Mouse (Mus musculus): ENCODE data around the gene Fam149a. TPM values are rescaled to one million over a fixed set of nuclear protein-coding genes. Genes with fewer than 3 reads are reported as not detected.
"Not testable (repeated sequence)": the region's sequence is repeated elsewhere in the genome, so short reads cannot be mapped to it uniquely, and the experiment has no call there.

Fam149a gene
- polyA plus RNA-seq, 1 experiment from 2014 or later: 10.4 TPM

DNA sequence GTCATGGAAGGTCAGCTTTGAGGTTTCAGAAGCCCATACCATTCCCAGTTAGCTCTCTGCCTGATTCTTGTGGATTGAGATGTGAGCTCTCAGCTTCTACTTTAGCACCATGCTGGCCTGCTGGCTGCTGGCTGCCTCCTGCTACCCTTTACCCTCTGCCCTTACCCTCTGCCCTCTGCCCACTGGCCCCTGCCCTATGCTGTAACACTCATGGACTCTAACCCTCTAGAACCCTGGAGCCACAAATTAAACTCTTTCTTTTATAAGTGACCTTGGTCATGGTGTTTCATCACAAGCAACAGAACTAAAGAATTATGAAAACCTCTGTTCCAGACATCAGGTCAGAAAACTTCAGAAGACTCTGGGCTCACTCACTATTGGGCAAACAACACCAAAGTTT lies 55.0 kb downstream of the Fam149a start:
- not testable (repeated sequence) for ATAC-seq (ENCODE audit: low FRiP score); H3K4me3 ChIP-seq; H3K36me3 ChIP-seq; H3K27ac ChIP-seq; H3K9ac ChIP-seq; H3K9me3 ChIP-seq (replicated peaks); H3K27me3 ChIP-seq; H3K4me1 ChIP-seq; H3K4me2 ChIP-seq (replicated peaks)

DNA sequence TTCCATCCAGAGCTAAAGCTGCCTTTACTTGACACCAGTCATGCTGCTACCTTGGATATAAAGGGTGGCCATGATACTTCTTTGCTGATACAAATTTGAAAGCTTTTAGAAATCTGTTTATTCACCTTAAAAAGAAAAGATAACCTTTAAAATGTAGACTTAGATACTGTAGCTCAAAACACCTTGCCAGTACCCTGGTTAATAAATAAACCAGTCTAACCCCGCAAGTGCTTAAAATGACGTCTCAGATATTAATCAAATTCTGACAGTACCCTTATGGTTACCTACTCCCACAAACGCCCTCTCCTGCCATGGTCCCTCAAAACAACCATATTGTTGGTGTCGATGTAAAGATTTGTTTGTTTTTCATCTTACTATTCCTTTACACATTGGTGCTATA lies 57.9 kb downstream of the Fam149a start:
- no peak for ATAC-seq (ENCODE audit: low FRiP score)
- no peaks in the 10 kb centered on the region for H3K36me3 ChIP-seq
- no peak overlapping the region for H3K27ac ChIP-seq
- no peak overlapping the region for H3K4me3 ChIP-seq
- no peaks in the 10 kb centered on the region for H3K9me3 ChIP-seq (replicated peaks)
- H3K4me1 ChIP-seq: no peaks in the 10 kb centered on the region
- H3K4me2 ChIP-seq (replicated peaks): no peak overlapping the region
- WGBS: 85% methylated on average over 4 of the region's 4 CpGs
- no peak overlapping the region for H3K9ac ChIP-seq
- H3K27me3 ChIP-seq: no peaks in the 10 kb centered on the region

DNA sequence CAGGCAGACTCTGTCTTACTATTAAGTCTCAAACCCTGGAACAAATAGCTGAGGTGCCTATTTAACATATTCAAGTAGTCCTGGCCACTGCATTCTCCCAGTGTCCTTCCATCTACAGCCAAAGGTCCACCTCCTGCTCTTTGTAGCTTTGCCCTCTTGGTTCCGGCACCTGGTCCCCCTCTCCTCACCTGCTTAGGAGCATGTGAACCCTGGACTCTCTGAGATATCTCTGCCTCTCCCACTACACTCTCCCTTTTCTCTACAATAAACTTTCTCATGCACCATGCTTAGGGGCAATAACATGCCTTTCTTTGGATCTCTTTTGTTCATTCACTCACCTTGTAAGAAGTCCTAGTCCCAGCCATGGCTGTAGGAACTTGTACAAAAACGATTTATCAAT lies 60.7 kb downstream of the Fam149a start:
- no peaks in the 10 kb centered on the region for H3K27me3 ChIP-seq
- ATAC-seq (ENCODE audit: low FRiP score): no peak
- no peaks in the 10 kb centered on the region for H3K36me3 ChIP-seq
- no peak overlapping the region for H3K9ac ChIP-seq
- no peaks in the 10 kb centered on the region for H3K4me1 ChIP-seq
- no peak overlapping the region for H3K4me3 ChIP-seq
- no peaks in the 10 kb centered on the region for H3K9me3 ChIP-seq (replicated peaks)
- no peak overlapping the region for H3K4me2 ChIP-seq (replicated peaks)
- WGBS: 89% methylated on average over 2 of the region's 2 CpGs
- no peak overlapping the region for H3K27ac ChIP-seq

DNA sequence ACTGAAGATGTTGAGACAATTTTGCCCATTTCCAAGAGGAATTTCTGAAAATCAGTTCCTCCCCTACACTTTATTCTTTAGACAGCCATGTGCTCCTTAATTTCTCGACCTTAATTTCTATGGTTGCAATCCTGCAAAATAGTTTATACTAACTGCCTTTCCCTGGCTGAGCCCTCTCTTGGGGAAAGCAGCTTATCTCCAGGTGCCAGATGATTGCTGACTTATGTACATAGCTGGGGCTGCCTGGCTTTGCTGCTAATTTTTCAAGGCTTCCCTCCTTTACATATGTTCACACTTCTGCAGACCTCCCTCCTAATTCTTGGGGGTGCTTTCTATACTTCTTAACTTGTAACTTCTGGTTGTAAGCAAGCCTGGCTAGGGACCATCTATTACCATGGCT lies 61.2 kb downstream of the Fam149a start:
- no peaks in the 10 kb centered on the region for H3K4me1 ChIP-seq
- 80% methylated on average over 1 of the region's 1 CpGs for WGBS

DNA sequence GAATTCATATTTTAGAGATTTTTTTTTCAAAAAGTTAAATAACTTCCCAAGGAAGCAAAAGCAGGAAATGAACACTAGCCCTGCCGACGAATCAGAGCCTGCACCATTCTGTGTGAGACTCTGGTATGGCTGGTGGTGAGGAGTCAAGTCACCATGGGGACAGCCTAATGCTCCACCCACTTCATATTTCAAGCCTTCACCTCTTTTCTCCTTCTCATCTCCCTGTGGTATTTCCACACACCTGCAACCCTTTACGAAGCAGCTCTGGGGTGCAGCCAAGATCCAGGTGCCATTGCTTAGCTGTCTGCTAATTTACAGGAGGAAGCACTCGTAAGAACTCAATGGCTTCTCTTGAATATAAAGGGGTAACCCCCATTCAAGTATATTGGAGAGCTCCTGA lies 71.1 kb downstream of the Fam149a start:
- no peaks in the 10 kb centered on the region for H3K9me3 ChIP-seq (replicated peaks)
- H3K4me2 ChIP-seq (replicated peaks): no peak overlapping the region
- ATAC-seq (ENCODE audit: low FRiP score): no peak
- no peaks in the 10 kb centered on the region for H3K27me3 ChIP-seq
- no peak overlapping the region for H3K27ac ChIP-seq
- no peak overlapping the region for H3K4me3 ChIP-seq
- no peaks in the 10 kb centered on the region for H3K36me3 ChIP-seq
- H3K9ac ChIP-seq: no peak overlapping the region
- WGBS: 87% methylated on average over 4 of the region's 4 CpGs
- no peaks in the 10 kb centered on the region for H3K4me1 ChIP-seq

More for the DNA sequence above, 61.2 kb downstream of the Fam149a start:
- no peak overlapping the region for H3K9ac ChIP-seq
- no peak overlapping the region for H3K27ac ChIP-seq
- H3K4me2 ChIP-seq (replicated peaks): no peak overlapping the region
- ATAC-seq (ENCODE audit: low FRiP score): no peak
- H3K9me3 ChIP-seq (replicated peaks): no peaks in the 10 kb centered on the region
- H3K36me3 ChIP-seq: no peaks in the 10 kb centered on the region
- H3K27me3 ChIP-seq: no peaks in the 10 kb centered on the region
- no peak overlapping the region for H3K4me3 ChIP-seq

DNA sequence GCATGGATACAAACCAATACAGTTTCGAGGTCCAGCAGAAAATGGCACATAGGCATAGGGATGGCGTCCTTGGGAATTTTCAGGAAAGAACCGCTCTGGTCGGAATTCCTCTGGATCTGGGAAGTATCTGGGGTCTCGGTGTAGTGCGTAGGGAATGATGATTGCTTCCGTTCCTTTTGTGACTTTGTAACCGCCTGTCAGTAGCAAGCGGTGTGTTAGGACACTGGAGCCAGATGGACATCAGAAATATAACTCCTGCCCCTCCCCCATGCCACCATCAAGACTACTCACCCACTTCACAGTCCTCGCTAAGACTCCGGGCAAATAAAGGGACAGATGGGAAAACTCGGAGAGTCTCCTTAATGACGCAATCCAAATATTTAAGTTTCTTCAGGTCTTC lies 73.7 kb downstream of the Fam149a start, which contains the start of gene Gm45753:
TSS of gene Gm45753 (minus strand) at position 101 of the 400 bp plus-strand sequence.
- 94% methylated on average over 13 of the region's 13 CpGs for WGBS
- H3K4me1 ChIP-seq: no peaks in the 10 kb centered on the region
- H3K4me3 ChIP-seq: no peak within 1 kb of the TSS
- H3K9me3 ChIP-seq (replicated peaks): no peaks in the 10 kb centered on the region
- no peak within 1 kb of the TSS for H3K9ac ChIP-seq
- H3K27ac ChIP-seq: no peak within 1 kb of the TSS
- H3K36me3 ChIP-seq: no peaks in the 10 kb centered on the region
- H3K4me2 ChIP-seq (replicated peaks): no peak within 1 kb of the TSS
- H3K27me3 ChIP-seq: no peaks in the 10 kb centered on the region
- ATAC-seq (ENCODE audit: low FRiP score): no peak

DNA sequence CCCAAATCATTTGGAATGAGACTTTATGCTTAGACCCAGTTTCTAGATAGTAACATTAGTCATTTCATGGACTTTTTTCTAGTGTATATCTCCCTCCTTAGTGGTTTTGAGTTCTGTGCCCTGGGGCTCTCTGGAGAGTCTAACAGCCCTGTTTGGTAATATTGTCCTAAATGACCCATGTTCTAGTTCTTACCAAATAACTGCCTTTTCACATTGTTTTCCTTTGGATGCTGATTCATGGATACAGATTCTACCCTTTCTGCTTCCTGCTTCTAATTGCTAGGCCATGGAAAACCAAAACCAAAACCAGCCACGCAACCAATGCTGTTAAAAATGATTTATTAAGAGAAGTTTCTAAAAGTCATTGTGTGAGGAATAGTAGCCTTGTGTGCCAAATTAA lies 76.6 kb downstream of the Fam149a start:
- no peak overlapping the region for H3K27ac ChIP-seq
- H3K4me3 ChIP-seq: no peak overlapping the region
- no peak overlapping the region for H3K9ac ChIP-seq
- ATAC-seq (ENCODE audit: low FRiP score): no peak
- no peaks in the 10 kb centered on the region for H3K9me3 ChIP-seq (replicated peaks)
- H3K27me3 ChIP-seq: no peaks in the 10 kb centered on the region
- H3K36me3 ChIP-seq: no peaks in the 10 kb centered on the region
- H3K4me1 ChIP-seq: no peaks in the 10 kb centered on the region
- 79% methylated on average over 1 of the region's 1 CpGs for WGBS
- no peak overlapping the region for H3K4me2 ChIP-seq (replicated peaks)

DNA sequence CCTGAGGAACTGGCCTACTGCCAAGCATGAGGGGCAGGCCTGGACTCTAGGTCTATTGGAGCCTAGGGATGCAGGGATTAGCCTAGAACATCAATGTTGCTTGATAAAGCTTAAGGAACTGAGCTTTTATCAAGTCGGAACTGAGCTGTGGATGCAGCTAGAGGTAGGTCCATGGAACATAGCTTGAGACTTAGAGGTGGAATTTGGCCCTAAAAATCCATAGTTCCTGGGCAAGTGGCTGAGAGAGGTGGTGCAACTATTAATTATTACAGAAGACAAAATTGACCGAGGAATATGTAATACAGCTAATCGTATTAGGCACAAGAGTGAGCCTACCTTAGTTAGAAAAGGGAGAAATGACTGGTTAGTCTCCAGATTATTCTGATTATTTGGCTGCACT lies 77.7 kb downstream of the Fam149a start:
- Histone ChIP-seq H3K27ac (no peak overlapping the region), H3K27me3 (no peaks in the 10 kb centered on the region), H3K36me3 (no peaks in the 10 kb centered on the region), H3K9me3 (replicated peaks) (no peaks in the 10 kb centered on the region), H3K4me1 (no peaks in the 10 kb centered on the region), H3K4me2 (replicated peaks) (no peak overlapping the region), H3K4me3 (no peak overlapping the region), H3K9ac (no peak overlapping the region)
- no peak for ATAC-seq (ENCODE audit: low FRiP score)
- WGBS: 94% methylated on average over 3 of the region's 3 CpGs

DNA sequence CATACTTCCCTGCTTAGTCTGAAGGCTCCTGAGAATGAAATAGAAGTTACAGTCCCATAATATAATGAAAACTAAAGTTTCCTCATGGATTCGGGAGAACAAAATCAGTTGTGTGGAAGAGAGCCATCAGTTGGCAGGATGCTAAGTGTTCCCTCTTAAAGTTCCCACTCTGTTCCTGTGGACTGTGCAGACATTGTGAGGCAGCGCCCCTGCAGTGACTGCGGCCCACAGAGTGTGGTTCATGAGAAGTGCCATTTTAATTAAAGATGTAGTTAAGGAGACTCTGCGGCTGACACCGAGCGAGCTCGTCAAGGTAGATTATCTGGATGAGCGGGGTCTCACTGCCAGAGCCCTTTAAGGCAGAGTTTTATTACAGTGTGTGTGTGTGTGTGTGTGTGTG lies 79.7 kb downstream of the Fam149a start:
- H3K27me3 ChIP-seq: no peaks in the 10 kb centered on the region
- no peak overlapping the region for H3K9ac ChIP-seq
- no peaks in the 10 kb centered on the region for H3K9me3 ChIP-seq (replicated peaks)
- 85% methylated on average over 8 of the region's 8 CpGs for WGBS
- no peak overlapping the region for H3K4me2 ChIP-seq (replicated peaks)
- H3K4me1 ChIP-seq: no peaks in the 10 kb centered on the region
- H3K4me3 ChIP-seq: no peak overlapping the region
- H3K36me3 ChIP-seq: no peaks in the 10 kb centered on the region
- no peak for ATAC-seq (ENCODE audit: low FRiP score)
- H3K27ac ChIP-seq: no peak overlapping the region

DNA sequence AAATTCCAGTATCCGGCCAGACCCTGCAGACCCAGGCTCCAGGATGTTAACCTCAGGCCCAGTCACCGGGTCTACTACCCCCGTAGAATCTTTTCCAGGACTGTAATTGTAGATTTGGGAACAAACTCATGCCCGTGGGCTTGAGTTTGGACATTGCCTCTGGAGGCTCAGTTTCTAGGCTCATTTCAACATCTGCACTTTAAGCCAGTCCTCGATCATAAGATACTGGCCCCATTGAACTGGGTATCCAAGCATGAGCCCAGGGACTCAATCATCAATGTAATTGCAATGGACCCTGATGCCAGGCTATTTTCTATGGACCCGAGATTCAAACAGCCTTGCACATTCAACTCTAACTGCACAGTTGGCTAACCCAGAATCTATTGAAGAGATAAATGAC lies 86.8 kb downstream of the Fam149a start:
- H3K36me3 ChIP-seq: no peaks in the 10 kb centered on the region
- 91% methylated on average over 6 of the region's 6 CpGs for WGBS
- ATAC-seq (ENCODE audit: low FRiP score): no peak
- no peak overlapping the region for H3K4me3 ChIP-seq
- no peaks in the 10 kb centered on the region for H3K4me1 ChIP-seq
- H3K9me3 ChIP-seq (replicated peaks): no peaks in the 10 kb centered on the region
- H3K27ac ChIP-seq: no peak overlapping the region
- H3K4me2 ChIP-seq (replicated peaks): no peak overlapping the region
- no peak overlapping the region for H3K9ac ChIP-seq
- H3K27me3 ChIP-seq: no peaks in the 10 kb centered on the region

DNA sequence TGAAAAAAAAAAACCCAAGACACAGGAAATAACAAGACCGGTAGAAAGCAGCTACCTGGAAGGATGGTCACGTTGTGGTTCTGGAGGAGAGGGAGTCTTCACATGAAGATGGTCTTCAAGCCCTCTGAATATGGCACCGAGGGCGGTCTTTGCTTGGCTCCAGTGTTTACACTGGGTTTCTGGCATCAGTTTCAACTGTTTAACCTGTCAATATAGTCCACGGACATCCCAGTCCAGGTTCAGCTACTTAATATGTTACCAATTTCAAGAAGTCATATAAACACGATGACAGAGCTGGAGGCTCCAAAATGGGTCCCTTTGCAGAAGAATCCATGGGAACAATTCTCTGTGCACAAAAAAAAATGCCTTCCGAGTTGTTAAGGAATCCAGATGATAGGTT lies 87.4 kb downstream of the Fam149a start, which contains the start of gene Klkb1:
TSS of gene Klkb1 (minus strand) at position 173 of the 400 bp plus-strand sequence.
- no peak within 1 kb of the TSS for H3K4me2 ChIP-seq (replicated peaks)

DNA sequence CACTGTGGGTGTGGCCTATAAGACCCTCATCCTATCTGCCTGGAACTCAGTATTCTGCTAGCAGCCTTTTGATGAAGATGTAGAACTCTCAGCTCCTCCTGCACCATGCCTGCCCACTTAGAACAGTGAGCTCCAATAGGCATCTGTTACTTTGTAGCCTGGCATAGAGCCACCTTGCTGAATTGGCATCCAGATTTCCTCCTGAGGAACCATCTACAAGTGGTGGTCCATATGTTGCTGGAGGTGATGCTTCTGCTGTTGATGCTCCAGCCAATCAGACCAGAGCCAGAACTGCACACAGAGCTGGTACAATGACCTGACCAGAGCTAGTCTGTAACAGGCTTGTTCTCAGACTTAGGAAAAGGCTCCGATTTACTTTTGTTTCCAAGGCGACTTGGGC lies 90.3 kb downstream of the Fam149a start:
- no peaks in the 10 kb centered on the region for H3K36me3 ChIP-seq
- H3K4me1 ChIP-seq: no peaks in the 10 kb centered on the region
- no peak overlapping the region for H3K9ac ChIP-seq
- H3K4me2 ChIP-seq (replicated peaks): no peak overlapping the region
- no peak overlapping the region for H3K27ac ChIP-seq
- H3K27me3 ChIP-seq: no peaks in the 10 kb centered on the region
- no peak overlapping the region for H3K4me3 ChIP-seq
- ATAC-seq (ENCODE audit: low FRiP score): no peak
- H3K9me3 ChIP-seq (replicated peaks): no peaks in the 10 kb centered on the region
- WGBS: 78% methylated on average over 2 of the region's 2 CpGs

More for the DNA sequence above, 87.4 kb downstream of the Fam149a start, which contains the start of gene Klkb1:
- H3K27me3 ChIP-seq: no peaks in the 10 kb centered on the region
- no peaks in the 10 kb centered on the region for H3K36me3 ChIP-seq
- no peak within 1 kb of the TSS for H3K27ac ChIP-seq
- ATAC-seq (ENCODE audit: low FRiP score): no peak
- H3K4me1 ChIP-seq: no peaks in the 10 kb centered on the region
- H3K4me3 ChIP-seq: no peak within 1 kb of the TSS
- H3K9ac ChIP-seq: no peak within 1 kb of the TSS
- no peaks in the 10 kb centered on the region for H3K9me3 ChIP-seq (replicated peaks)
- WGBS: 93% methylated on average over 7 of the region's 7 CpGs

Measured in hindbrain, embryonic 12.5 days (tissue).